Mouse (Mus musculus): ENCODE results near the gene Junb.

- TF ChIP-seq CTCF (conservative IDR thresholded peaks at IDR 0.05; ENCODE audit: low read length) = no peak
- no peak for TF ChIP-seq POU5F1 (IDR thresholded peaks at IDR 0.05; ENCODE audit: borderline replicate concordance, low read length)
These were observed 9.9 kb downstream of the Junb start for GRCm38 (mm10) chr8:84968650-84969049.

Measured in E14TG2a.4 (cell line).